Mouse (Mus musculus): ENCODE results near the gene Mlana.

- TF ChIP-seq CTCF (IDR thresholded peaks at IDR 0.05; ENCODE audit: low read depth, low read length), result no peak
- no peak for TF ChIP-seq POLR2AphosphoS5 (IDR thresholded peaks at IDR 0.05; ENCODE audit: insufficient replicate concordance, low read depth, low read length)
Measured at GRCm38 (mm10) chr19:29672660-29673059, 25.0 kb upstream of the Mlana start.
